Mouse (Mus musculus) heart, embryonic 11.5 days (tissue): ENCODE results near the gene Tln1. TPM values are rescaled to one million over a fixed set of nuclear protein-coding genes. Genes with fewer than 3 reads are reported as not detected.
"Not testable (repeated sequence)": the region's sequence is repeated elsewhere in the genome, so short reads cannot be mapped to it uniquely, and the experiment has no call there.

ENCODE experiments used
- ATAC-seq: fragments of 200-750 bp; cut with Nextera tagmentation; replicated peaks from 2 replicates; pipeline ENCODE4 v1.8.0; 2017; ENCODE audit warnings: moderate library complexity; ENCODE audit not compliant: insufficient number of reproducible peaks, low FRiP score, low TSS enrichment
- H3K27ac ChIP-seq: fragments of 300-500 bp; sonication (generic); 2 replicates; pipeline ENCODE4 v1.5.1; 2014; ENCODE audit warnings: mild to moderate bottlenecking, low read depth, low read length
- H3K27me3 ChIP-seq: fragments of 300-500 bp; sonication (generic); 2 replicates; pipeline ENCODE4 v1.6.1; 2014; ENCODE audit warnings: mild to moderate bottlenecking, low read length, mixed read lengths; ENCODE audit not compliant: control insufficient read depth, insufficient read depth
- H3K36me3 ChIP-seq: fragments of 300-500 bp; sonication (generic); 2 replicates; pipeline ENCODE4 v1.6.1; 2014; ENCODE audit warnings: mild to moderate bottlenecking, low read length, moderate library complexity, mixed read lengths; ENCODE audit not compliant: control insufficient read depth, insufficient read depth
- H3K4me1 ChIP-seq: fragments of 300-500 bp; sonication (generic); 2 replicates; pipeline ENCODE4 v1.6.1; 2014; ENCODE audit warnings: low read length; ENCODE audit not compliant: control insufficient read depth, insufficient read depth
- H3K4me2 ChIP-seq: fragments of 300-500 bp; sonication (generic); 2 replicates; pipeline ENCODE4 v1.6.1; 2014; ENCODE audit warnings: mild to moderate bottlenecking, moderate library complexity
- H3K4me3 ChIP-seq: fragments of 300-500 bp; sonication (generic); 2 replicates; pipeline ENCODE4 v1.5.1; 2014; ENCODE audit warnings: low read depth, low read length
- H3K9ac ChIP-seq: fragments of 300-500 bp; sonication (generic); 2 replicates; pipeline ENCODE4 v1.6.1; 2014; ENCODE audit warnings: mild to moderate bottlenecking, low read depth, low read length, moderate library complexity
- H3K9me3 ChIP-seq: fragments of 300-500 bp; sonication (generic); replicated peaks from 2 replicates; pipeline ENCODE4 v1.6.1; 2016; ENCODE audit warnings: low read length; ENCODE audit not compliant: control insufficient read depth
- WGBS: fragments of 180-500 bp; shearing (Covaris S2); extraction: QIAGEN DNeasy Blood & Tissue Kit; methylation state at CpG from one replicate; pipeline ENCODE4 v1.1.7; 2014; ENCODE audit not compliant: insufficient replicate concordance; 5-methylcytosine and 5-hydroxymethylcytosine counted together
- polyA plus RNA-seq: library from polyadenylated mRNA; unstranded; fragments of >200 nt; fragmentation: Nextera tagmentation; extraction: Ambion mirVana; gene quantifications from 2 replicates; pipeline ENCODE4 v1.2.1, GENCODE M21; 2014

Tln1 gene
- polyA plus RNA-seq, 1 experiment from 2014 or later, result 86.2 TPM

GRCm38 (mm10) chr4:43560243-43560611 lies 2.3 kb downstream of the Tln1 start:
- Histone ChIP-seq H3K4me2 (peak overlapping the region; percentile 79), H3K27me3 (no peaks in the 10 kb centered on the region), H3K4me1 (peaks cover 52% of the 10 kb centered on the region), H3K4me3 (peak overlapping the region; percentile 97), H3K9me3 (no peaks in the 10 kb centered on the region), H3K36me3 (peaks cover 12% of the 10 kb centered on the region), H3K9ac (peak overlapping the region; percentile 99), H3K27ac (peak overlapping the region; percentile 100)
- WGBS, result 12% methylated on average over 6 of the region's 6 CpGs
- no peak for ATAC-seq

GRCm38 (mm10) chr4:43559519-43560242 lies 2.8 kb downstream of the Tln1 start:
- Histone ChIP-seq H3K36me3 (peaks cover 18% of the 10 kb centered on the region), H3K9ac (peak overlapping the region; percentile 99), H3K9me3 (no peaks in the 10 kb centered on the region), H3K27ac (peak overlapping the region; percentile 100), H3K4me3 (peak overlapping the region; percentile 97), H3K4me1 (peaks cover 52% of the 10 kb centered on the region), H3K4me2 (peak overlapping the region; percentile 79), H3K27me3 (no peaks in the 10 kb centered on the region)
- no peak for ATAC-seq
- WGBS, result 52% methylated on average over 13 of the region's 13 CpGs

GRCm38 (mm10) chr4:43558631-43559356 lies 3.7 kb downstream of the Tln1 start:
- peak overlapping the region; percentile 85 for H3K9ac ChIP-seq
- ATAC-seq, result 0 out of 2 replicates have a peak, but pooled peaks have one; percentile 39
- peak overlapping the region; percentile 79 for H3K4me2 ChIP-seq
- WGBS, result 12% methylated on average over 13 of the region's 13 CpGs
- no peaks in the 10 kb centered on the region for H3K9me3 ChIP-seq
- H3K4me3 ChIP-seq, result peak overlapping the region; percentile 97
- H3K36me3 ChIP-seq, result peaks cover 27% of the 10 kb centered on the region
- peak overlapping the region; percentile 100 for H3K27ac ChIP-seq
- H3K4me1 ChIP-seq, result peaks cover 47% of the 10 kb centered on the region
- H3K27me3 ChIP-seq, result no peaks in the 10 kb centered on the region

- 0 out of 2 replicates have a peak, but pooled peaks have one; percentile 23 for ATAC-seq
- H3K9ac ChIP-seq, result peak overlapping the region; percentile 85
- H3K27ac ChIP-seq, result peak overlapping the region; percentile 100
- H3K27me3 ChIP-seq, result no peaks in the 10 kb centered on the region
- H3K9me3 ChIP-seq, result no peaks in the 10 kb centered on the region
- H3K4me2 ChIP-seq, result peak overlapping the region; percentile 79
- 7% methylated on average over 5 of the region's 5 CpGs for WGBS
- peak overlapping the region; percentile 97 for H3K4me3 ChIP-seq
- H3K36me3 ChIP-seq, result peaks cover 33% of the 10 kb centered on the region
- peaks cover 42% of the 10 kb centered on the region for H3K4me1 ChIP-seq
Observed at GRCm38 (mm10) chr4:43558028-43558630, 4.4 kb downstream of the Tln1 start.

- peaks cover 51% of the 10 kb centered on the region for H3K36me3 ChIP-seq
- no peak overlapping the region for H3K27ac ChIP-seq
- no peak overlapping the region for H3K4me3 ChIP-seq
- WGBS, result 92% methylated on average over 7 of the region's 7 CpGs
- no peak overlapping the region for H3K9ac ChIP-seq
- peaks cover 3% of the 10 kb centered on the region for H3K9me3 ChIP-seq
- H3K4me1 ChIP-seq, result peaks cover 37% of the 10 kb centered on the region
- H3K27me3 ChIP-seq, result no peaks in the 10 kb centered on the region
- no peak overlapping the region for H3K4me2 ChIP-seq
- no peak for ATAC-seq
Observed at GRCm38 (mm10) chr4:43555926-43556325, 6.6 kb downstream of the Tln1 start.

- Histone ChIP-seq H3K9me3 (peaks cover 3% of the 10 kb centered on the region), H3K4me1 (peaks cover 17% of the 10 kb centered on the region), H3K4me2 (no peak overlapping the region), H3K36me3 (peaks cover 72% of the 10 kb centered on the region), H3K27ac (no peak overlapping the region), H3K4me3 (no peak overlapping the region), H3K27me3 (no peaks in the 10 kb centered on the region), H3K9ac (no peak overlapping the region)
- no peak for ATAC-seq
Observed at GRCm38 (mm10) chr4:43553891-43554290, 8.6 kb downstream of the Tln1 start.

- Histone ChIP-seq H3K27me3 (no peaks in the 10 kb centered on the region), H3K9me3 (peaks cover 3% of the 10 kb centered on the region), H3K4me2 (no peak overlapping the region), H3K27ac (no peak overlapping the region), H3K4me3 (no peak overlapping the region), H3K36me3 (peaks cover 86% of the 10 kb centered on the region), H3K4me1 (peaks cover 2% of the 10 kb centered on the region), H3K9ac (no peak overlapping the region)
- no peak for ATAC-seq
- 93% methylated on average over 5 of the region's 5 CpGs for WGBS
Observed at GRCm38 (mm10) chr4:43552437-43552836, 10.1 kb downstream of the Tln1 start.

GRCm38 (mm10) chr4:43551854-43552253 lies 10.6 kb downstream of the Tln1 start:
- not testable (repeated sequence) for H3K27me3 ChIP-seq, H3K4me2 ChIP-seq, H3K27ac ChIP-seq, ATAC-seq, H3K9ac ChIP-seq, H3K9me3 ChIP-seq, H3K4me1 ChIP-seq, H3K4me3 ChIP-seq
- H3K36me3 ChIP-seq, result peaks cover 92% of the 10 kb centered on the region
- WGBS, result 85% methylated on average over 6 of the region's 6 CpGs
